Mouse (Mus musculus): ENCODE measurements around the gene Cryz. TPM values are rescaled to one million over a fixed set of nuclear protein-coding genes. Genes with fewer than 3 reads are reported as not detected.

Gene Cryz
- polyA plus RNA-seq, 1 experiment from 2014 or later, result 13.6 TPM

DNA sequence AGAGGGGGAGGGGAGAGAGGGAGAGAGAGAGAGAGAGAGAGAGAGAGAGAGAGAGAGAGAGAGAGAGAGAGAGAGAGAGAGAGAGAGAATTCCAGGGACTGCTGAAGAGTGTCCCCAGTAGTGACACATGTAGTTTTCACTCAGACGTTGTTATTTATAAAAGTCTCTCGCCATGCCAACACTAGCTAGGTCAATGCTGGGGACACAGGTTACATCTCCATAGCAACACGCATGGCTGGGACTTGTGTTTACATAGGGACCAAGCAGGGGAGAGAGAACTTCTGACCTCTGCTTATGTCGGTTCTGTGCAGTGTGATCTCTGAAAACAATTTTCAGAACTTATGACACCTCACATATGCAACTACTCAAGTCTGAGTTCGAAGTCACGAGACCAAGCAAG lies 57.8 kb downstream of the Cryz start:
- ATAC-seq (ENCODE audit: low FRiP score, low read depth), result no peak
- 66% methylated on average over 6 of the region's 6 CpGs for WGBS

DNA sequence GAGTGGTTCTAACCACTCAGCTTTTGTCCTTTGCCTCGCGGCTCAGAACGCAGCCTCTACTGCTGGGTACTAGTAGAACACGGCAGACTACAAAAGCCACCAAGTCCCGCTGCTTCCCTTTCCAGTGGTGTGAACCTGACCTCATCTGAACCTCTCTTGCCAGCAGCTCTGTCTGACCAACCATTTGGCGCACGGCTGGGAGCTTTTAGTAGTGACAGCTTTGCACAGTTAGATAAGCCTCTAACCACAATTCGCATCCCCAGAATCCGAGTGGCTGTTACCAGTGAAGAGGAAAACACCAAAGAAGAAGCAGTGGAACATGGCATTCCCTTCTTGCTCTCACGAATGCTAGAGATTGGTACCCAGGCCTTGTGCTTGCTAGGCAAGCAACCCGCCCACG lies 58.4 kb downstream of the Cryz start:
- H3K9me3 ChIP-seq, result no peaks in the 10 kb centered on the region
- 0 out of 2 replicates have a peak, but pooled peaks cover 4% of the 10 kb centered on the region for H3K4me1 ChIP-seq
- H3K36me3 ChIP-seq, result no peaks in the 10 kb centered on the region
- H3K9ac ChIP-seq, result no peak overlapping the region
- WGBS, result 82% methylated on average over 12 of the region's 12 CpGs
- H3K4me3 ChIP-seq, result no peak overlapping the region
- H3K27me3 ChIP-seq (replicated peaks), result no peaks in the 10 kb centered on the region
- H3K27ac ChIP-seq, result no peak overlapping the region
- no peak overlapping the region for H3K4me2 ChIP-seq (replicated peaks)
- ATAC-seq (ENCODE audit: low FRiP score, low read depth), result no peak

More for the DNA sequence above, 57.8 kb downstream of the Cryz start:
- Histone ChIP-seq H3K27ac (no peak overlapping the region), H3K4me1 (0 out of 2 replicates have a peak, but pooled peaks cover 4% of the 10 kb centered on the region), H3K4me2 (replicated peaks) (no peak overlapping the region), H3K4me3 (no peak overlapping the region), H3K9me3 (no peaks in the 10 kb centered on the region), H3K9ac (no peak overlapping the region), H3K36me3 (no peaks in the 10 kb centered on the region), H3K27me3 (replicated peaks) (no peaks in the 10 kb centered on the region)

GRCm38 (mm10) chr3:154655711-154656110 lies 59.2 kb downstream of the Cryz start:
- Histone ChIP-seq H3K27ac (no peak overlapping the region), H3K36me3 (no peaks in the 10 kb centered on the region), H3K9ac (no peak overlapping the region), H3K4me1 (0 out of 2 replicates have a peak, but pooled peaks cover 4% of the 10 kb centered on the region), H3K27me3 (replicated peaks) (no peaks in the 10 kb centered on the region), H3K9me3 (no peaks in the 10 kb centered on the region), H3K4me3 (no peak overlapping the region), H3K4me2 (replicated peaks) (no peak overlapping the region)
- WGBS, result 89% methylated on average over 5 of the region's 5 CpGs
- no peak for ATAC-seq (ENCODE audit: low FRiP score, low read depth)

DNA sequence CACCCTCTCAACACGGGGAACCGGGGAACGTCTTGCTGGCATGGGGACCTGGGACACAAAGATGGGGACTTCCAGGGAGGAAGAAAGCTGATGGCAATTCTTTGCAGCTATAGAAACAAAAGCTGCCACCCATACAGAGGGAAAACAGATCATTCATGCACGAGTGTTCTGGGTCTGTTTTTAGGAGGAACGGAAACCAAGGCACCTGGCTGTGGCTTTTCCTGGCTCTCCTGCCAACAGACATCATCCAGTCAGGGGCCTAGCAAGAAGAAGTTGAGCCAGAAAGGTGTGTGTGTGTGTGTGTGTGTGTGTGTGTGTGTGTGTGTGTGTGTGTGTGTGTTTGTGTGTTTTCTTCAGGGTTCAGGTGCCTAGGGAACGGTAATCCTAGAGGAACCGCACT lies 67.0 kb downstream of the Cryz start, which contains the start of gene Erich3:
Gene Erich3 (plus strand): TSS at position 315 of the 400 bp plus-strand sequence.
- H3K27ac ChIP-seq, result no peak within 1 kb of the TSS; the same call in 1 of the 2 replicates
- H3K9ac ChIP-seq, result peak within 1 kb of the TSS; percentile 52
- H3K4me2 ChIP-seq (replicated peaks), result peak within 1 kb of the TSS; percentile 74
- peaks cover 14% of the 10 kb centered on the region; the same call in 1 of the 2 replicates for H3K4me1 ChIP-seq
- H3K27me3 ChIP-seq (replicated peaks), result no peaks in the 10 kb centered on the region; the same call in 1 of the 2 replicates
- peak within 1 kb of the TSS; percentile 42 for H3K4me3 ChIP-seq
- 24% methylated on average over 7 of the region's 7 CpGs for WGBS
- ATAC-seq (ENCODE audit: low FRiP score, low read depth), result no peak; the same call in 1 of the 2 replicates
- H3K9me3 ChIP-seq, result no peaks in the 10 kb centered on the region
- H3K36me3 ChIP-seq, result no peaks in the 10 kb centered on the region

DNA sequence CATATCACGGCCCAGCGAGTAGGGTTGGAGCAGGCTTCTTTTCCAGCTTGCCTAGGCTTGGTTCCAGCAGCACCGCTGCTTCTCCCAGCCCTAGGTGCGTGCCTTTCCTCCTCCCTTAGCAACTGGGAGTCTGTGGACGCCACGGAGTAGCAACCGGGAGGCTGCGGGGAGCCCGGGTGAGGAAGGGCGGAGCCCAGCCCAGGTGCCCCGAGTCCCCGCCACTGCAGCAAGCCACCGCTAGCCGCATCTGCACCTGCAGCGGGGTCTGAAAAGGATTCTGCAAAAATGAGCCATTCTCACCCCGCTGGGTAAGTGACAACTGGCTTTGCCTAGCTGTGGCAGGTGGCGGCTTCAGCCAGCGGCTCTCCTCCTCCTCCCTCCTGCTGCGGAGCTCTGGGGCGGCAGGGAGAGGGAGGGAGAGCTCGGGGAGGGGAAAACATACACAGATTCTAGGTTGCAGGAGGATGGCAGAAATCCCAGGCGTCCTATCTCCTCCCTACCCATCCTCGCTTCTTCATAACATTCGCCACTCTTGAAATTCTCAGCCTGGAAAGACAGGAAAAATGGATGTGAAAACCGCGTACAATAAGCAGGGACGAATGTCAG lies 67.6 kb downstream of the Cryz start:
- H3K27ac ChIP-seq, result no peak overlapping the region; the same call in 1 of the 2 replicates
- 3% methylated on average over 26 of the region's 27 CpGs for WGBS
- H3K36me3 ChIP-seq, result no peaks in the 10 kb centered on the region
- no peaks in the 10 kb centered on the region; the same call in 1 of the 2 replicates for H3K27me3 ChIP-seq (replicated peaks)
- peak; percentile 86 for ATAC-seq (ENCODE audit: low FRiP score, low read depth)
- H3K9me3 ChIP-seq, result no peaks in the 10 kb centered on the region
- peaks cover 14% of the 10 kb centered on the region; the same call in 1 of the 2 replicates for H3K4me1 ChIP-seq
- peak overlapping the region; percentile 52 for H3K9ac ChIP-seq
- peak overlapping the region; percentile 74 for H3K4me2 ChIP-seq (replicated peaks)
- peak overlapping the region; percentile 42 for H3K4me3 ChIP-seq

DNA sequence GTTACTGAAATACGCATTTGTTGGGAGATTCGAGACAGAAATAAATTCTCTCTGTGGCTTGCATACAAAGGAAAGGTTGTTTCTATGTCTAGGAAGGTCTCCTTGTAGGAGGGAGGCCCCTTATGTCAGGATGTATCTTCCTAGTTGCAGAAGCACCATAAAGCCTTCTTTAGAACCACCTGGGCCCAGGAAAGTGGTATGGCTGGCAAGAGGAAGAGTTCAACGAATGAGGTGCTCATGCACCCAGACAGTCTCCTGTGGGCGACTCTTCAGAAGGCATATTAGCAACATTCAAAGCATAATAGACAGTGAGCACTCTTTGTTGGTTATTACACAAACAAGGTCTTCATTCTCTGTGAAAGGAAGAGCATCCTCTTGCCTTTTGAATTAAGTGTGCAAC lies 68.1 kb downstream of the Cryz start:
- H3K4me2 ChIP-seq (replicated peaks), result peak overlapping the region; percentile 74
- peak overlapping the region; percentile 52; the same call in 1 of the 2 replicates for H3K9ac ChIP-seq
- 34% methylated on average over 4 of the region's 4 CpGs for WGBS
- H3K27me3 ChIP-seq (replicated peaks), result no peaks in the 10 kb centered on the region; the same call in 1 of the 2 replicates
- H3K27ac ChIP-seq, result no peak overlapping the region
- H3K4me3 ChIP-seq, result no peak overlapping the region; the same call in 1 of the 2 replicates
- no peaks in the 10 kb centered on the region for H3K9me3 ChIP-seq
- no peaks in the 10 kb centered on the region for H3K36me3 ChIP-seq
- peaks cover 14% of the 10 kb centered on the region; the same call in 1 of the 2 replicates for H3K4me1 ChIP-seq
- ATAC-seq (ENCODE audit: low FRiP score, low read depth), result no peak

DNA sequence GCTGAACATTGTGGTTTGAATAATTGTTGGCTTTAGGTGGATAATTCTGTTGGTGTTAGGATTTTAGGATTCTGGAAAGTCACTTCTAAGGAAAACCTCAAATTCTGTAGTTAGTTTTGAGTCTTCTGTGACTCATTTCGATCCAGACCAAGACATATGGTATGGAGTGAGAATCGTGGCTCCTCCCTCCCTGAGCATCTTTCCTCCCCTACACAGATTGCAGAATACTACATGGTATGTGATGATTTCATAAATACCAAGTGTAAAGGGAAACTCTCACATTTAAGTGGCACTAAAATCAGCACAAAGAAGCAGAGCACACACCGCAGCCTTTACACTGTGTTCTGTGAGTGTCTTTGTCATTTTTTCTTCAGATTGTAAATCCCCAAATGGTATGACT lies 72.0 kb downstream of the Cryz start:
- Histone ChIP-seq H3K9ac (no peak overlapping the region), H3K4me2 (replicated peaks) (no peak overlapping the region), H3K27ac (no peak overlapping the region), H3K9me3 (no peaks in the 10 kb centered on the region), H3K36me3 (no peaks in the 10 kb centered on the region), H3K4me1 (peaks cover 14% of the 10 kb centered on the region; the same call in 1 of the 2 replicates), H3K4me3 (no peak overlapping the region), H3K27me3 (replicated peaks) (no peaks in the 10 kb centered on the region; the same call in 1 of the 2 replicates)
- ATAC-seq (ENCODE audit: low FRiP score, low read depth), result no peak
- WGBS, result 89% methylated on average over 3 of the region's 3 CpGs

DNA sequence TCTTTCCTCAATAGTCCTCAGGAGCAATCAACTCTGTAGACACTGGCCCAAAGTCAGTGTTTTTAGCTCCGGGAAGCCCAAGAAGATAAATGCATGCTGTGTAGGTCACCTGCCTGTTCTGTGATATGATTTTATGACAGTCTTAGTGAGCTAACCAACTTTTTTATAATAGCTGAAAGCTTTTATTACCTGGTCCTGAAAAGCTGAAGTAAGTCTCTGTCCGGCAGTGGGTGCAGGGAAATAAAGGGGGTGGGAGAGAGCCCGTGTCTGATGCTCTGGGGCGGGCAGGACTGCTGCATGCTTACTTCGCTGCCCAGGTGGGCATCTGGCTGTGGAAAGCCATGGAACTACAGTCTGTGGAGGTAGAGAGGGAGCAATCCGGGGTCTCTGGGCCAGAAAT lies 74.1 kb downstream of the Cryz start:
- Histone ChIP-seq H3K4me2 (replicated peaks) (no peak overlapping the region), H3K9ac (no peak overlapping the region), H3K9me3 (no peaks in the 10 kb centered on the region), H3K4me1 (0 out of 2 replicates have a peak, but pooled peaks cover 3% of the 10 kb centered on the region), H3K27me3 (replicated peaks) (no peaks in the 10 kb centered on the region; the same call in 1 of the 2 replicates), H3K36me3 (no peaks in the 10 kb centered on the region), H3K4me3 (no peak overlapping the region), H3K27ac (no peak overlapping the region)
- 83% methylated on average over 6 of the region's 6 CpGs for WGBS
- no peak for ATAC-seq (ENCODE audit: low FRiP score, low read depth)

- no peak overlapping the region for H3K27ac ChIP-seq
- H3K27me3 ChIP-seq (replicated peaks), result no peaks in the 10 kb centered on the region; the same call in 1 of the 2 replicates
- H3K4me1 ChIP-seq, result 0 out of 2 replicates have a peak, but pooled peaks cover 3% of the 10 kb centered on the region
- H3K9ac ChIP-seq, result no peak overlapping the region
- no peak overlapping the region for H3K4me2 ChIP-seq (replicated peaks)
- no peaks in the 10 kb centered on the region for H3K9me3 ChIP-seq
- H3K36me3 ChIP-seq, result no peaks in the 10 kb centered on the region
- WGBS, result 79% methylated on average over 5 of the region's 5 CpGs
- H3K4me3 ChIP-seq, result no peak overlapping the region
- ATAC-seq (ENCODE audit: low FRiP score, low read depth), result no peak
Measured at GRCm38 (mm10) chr3:154671013-154671412, 74.5 kb downstream of the Cryz start.

Other genes with a start within 250 kb of the Cryz start
- 15.8 and 17.9 TPM in 2 replicates for gene Tyw3, start 393 bp downstream of the Cryz start, polyA plus RNA-seq (2016; fragmentation: Nextera tagmentation; extraction: Ambion mirVana)
- 1.1 and 1.4 TPM in 2 replicates for gene Erich3, start 67.1 kb downstream of the Cryz start, polyA plus RNA-seq (2016; fragmentation: Nextera tagmentation; extraction: Ambion mirVana)

Data from neural tube, embryonic 12.5 days (tissue).